Mouse (Mus musculus) E14TG2a.4 (cell line): Measurements from ENCODE around the gene Gm20517.

Experiments used
- CTCF ChIP-seq: conservative IDR thresholded peaks from 2 replicates; pipeline ENCODE4 v1.5.1; 2014; ENCODE audit warnings: low read length
- NANOG ChIP-seq: IDR thresholded peaks from 2 replicates; pipeline ENCODE4 v1.6.1; 2014; ENCODE audit warnings: borderline replicate concordance, low read length, mixed read lengths
- POU5F1 ChIP-seq: IDR thresholded peaks from 2 replicates; pipeline ENCODE4 v1.6.1; 2014; ENCODE audit warnings: low read length, borderline replicate concordance

- TF ChIP-seq CTCF (no peak), NANOG (no peak), POU5F1 (no peak)
Observed at GRCm38 (mm10) chr17:47689894-47690293, 78.5 kb downstream of the Gm20517 start.
